Mouse (Mus musculus) embryonic facial prominence, embryonic 10.5 days (tissue): ENCODE results near the gene Parvb. TPM values are rescaled to one million over a fixed set of nuclear protein-coding genes. Genes with fewer than 3 reads are reported as not detected.

Experiments used
- DNase-seq: peaks from one replicate; pipeline ENCODE4 v3.0.0-alpha.2; 2017; ENCODE audit warnings: low spot score
- H3K27ac ChIP-seq: fragments of 300-500 bp; sonication (generic); replicated peaks from 2 replicates; pipeline ENCODE4 v1.5.1; 2016; ENCODE audit warnings: mild to moderate bottlenecking
- H3K27me3 ChIP-seq: fragments of 300-500 bp; sonication (generic); replicated peaks from 2 replicates; pipeline ENCODE4 v1.6.1; 2016; ENCODE audit warnings: low read depth, mild to moderate bottlenecking; ENCODE audit not compliant: poor library complexity, severe bottlenecking
- H3K36me3 ChIP-seq: fragments of 300-500 bp; sonication (generic); replicated peaks from 2 replicates; pipeline ENCODE4 v1.6.1; 2016; ENCODE audit warnings: mild to moderate bottlenecking, moderate library complexity
- H3K4me1 ChIP-seq: fragments of 300-500 bp; sonication (generic); 2 replicates; pipeline ENCODE4 v1.6.1; 2016
- H3K4me3 ChIP-seq: fragments of 300-500 bp; sonication (generic); 2 replicates; pipeline ENCODE4 v1.5.1; 2016; ENCODE audit warnings: mild to moderate bottlenecking, moderate library complexity
- H3K9me3 ChIP-seq: fragments of 300-500 bp; sonication (generic); 2 replicates; pipeline ENCODE4 v1.6.1; 2016; ENCODE audit warnings: mild to moderate bottlenecking
- WGBS: fragments of 180-500 bp; shearing (Covaris S2); methylation state at CpG from one replicate; pipeline ENCODE4 v1.1.7; 2016; 5-methylcytosine and 5-hydroxymethylcytosine counted together
- polyA plus RNA-seq: library from polyadenylated mRNA; unstranded; fragments of >200 nt; fragmentation: Nextera tagmentation; extraction: Ambion mirVana; gene quantifications from 2 replicates; pipeline ENCODE4 v1.2.1, GENCODE M21; 2016

Gene Parvb
- polyA plus RNA-seq, 1 experiment from 2014 or later: 7.1 TPM

- Histone ChIP-seq H3K9me3 (no peaks in the 10 kb centered on the region), H3K27ac (no peak overlapping the region), H3K36me3 (peaks cover 87% of the 10 kb centered on the region), H3K4me3 (no peak overlapping the region), H3K4me1 (peaks cover 44% of the 10 kb centered on the region), H3K27me3 (no peaks in the 10 kb centered on the region)
- no peak for DNase-seq
- 92% methylated on average over 13 of the region's 13 CpGs for whole genome bisulfite sequencing
Measured at GRCm38 (mm10) chr15:84210941-84211340, 20.9 kb upstream of the Parvb start.

- Histone ChIP-seq H3K4me3 (no peak overlapping the region), H3K36me3 (peaks cover 81% of the 10 kb centered on the region), H3K27ac (no peak overlapping the region), H3K4me1 (peaks cover 50% of the 10 kb centered on the region), H3K27me3 (no peaks in the 10 kb centered on the region), H3K9me3 (no peaks in the 10 kb centered on the region)
- no peak for DNase-seq
- WGBS: 78% methylated on average over 4 of the region's 4 CpGs
Measured at GRCm38 (mm10) chr15:84211564-84211963, 20.3 kb upstream of the Parvb start.

GRCm38 (mm10) chr15:84212031-84212755 is 19.6 kb upstream of the Parvb start:
- Histone ChIP-seq H3K4me1 (peaks cover 57% of the 10 kb centered on the region), H3K27ac (no peak overlapping the region), H3K36me3 (peaks cover 75% of the 10 kb centered on the region), H3K4me3 (no peak overlapping the region), H3K9me3 (no peaks in the 10 kb centered on the region), H3K27me3 (no peaks in the 10 kb centered on the region)
- 40% methylated on average over 6 of the region's 6 CpGs for WGBS
- peak; percentile 89 for DNase-seq

GRCm38 (mm10) chr15:84212756-84213105 is 19.1 kb upstream of the Parvb start:
- H3K27me3 ChIP-seq: no peaks in the 10 kb centered on the region
- H3K9me3 ChIP-seq: no peaks in the 10 kb centered on the region
- peak overlapping the region; percentile 52; the same call in 1 of the 2 replicates for H3K27ac ChIP-seq
- no peak for DNase-seq
- 84% methylated on average over 2 of the region's 2 CpGs for WGBS
- peaks cover 62% of the 10 kb centered on the region for H3K4me1 ChIP-seq
- H3K4me3 ChIP-seq: no peak overlapping the region
- peaks cover 69% of the 10 kb centered on the region for H3K36me3 ChIP-seq

GRCm38 (mm10) chr15:84213162-84213739 is 18.6 kb upstream of the Parvb start:
- H3K4me3 ChIP-seq: no peak overlapping the region
- WGBS: 89% methylated on average over 6 of the region's 6 CpGs
- H3K36me3 ChIP-seq: peaks cover 65% of the 10 kb centered on the region
- peaks cover 67% of the 10 kb centered on the region for H3K4me1 ChIP-seq
- H3K27me3 ChIP-seq: no peaks in the 10 kb centered on the region
- no peaks in the 10 kb centered on the region for H3K9me3 ChIP-seq
- no peak for DNase-seq
- H3K27ac ChIP-seq: peak overlapping the region; percentile 52; the same call in 1 of the 2 replicates

GRCm38 (mm10) chr15:84214476-84214875 is 17.4 kb upstream of the Parvb start:
- H3K27ac ChIP-seq: peak overlapping the region; percentile 65
- peaks cover 54% of the 10 kb centered on the region for H3K36me3 ChIP-seq
- DNase-seq: no peak
- WGBS: 74% methylated on average over 7 of the region's 7 CpGs
- no peak overlapping the region for H3K4me3 ChIP-seq
- H3K9me3 ChIP-seq: no peaks in the 10 kb centered on the region
- peaks cover 79% of the 10 kb centered on the region for H3K4me1 ChIP-seq
- no peaks in the 10 kb centered on the region for H3K27me3 ChIP-seq

GRCm38 (mm10) chr15:84215273-84215672 is 16.6 kb upstream of the Parvb start:
- H3K27ac ChIP-seq: peak overlapping the region; percentile 65; the same call in 1 of the 2 replicates
- peaks cover 85% of the 10 kb centered on the region for H3K4me1 ChIP-seq
- 73% methylated on average over 2 of the region's 2 CpGs for WGBS
- H3K36me3 ChIP-seq: peaks cover 46% of the 10 kb centered on the region
- no peak for DNase-seq
- no peaks in the 10 kb centered on the region for H3K27me3 ChIP-seq
- H3K4me3 ChIP-seq: no peak overlapping the region
- no peaks in the 10 kb centered on the region for H3K9me3 ChIP-seq

- Histone ChIP-seq H3K27me3 (no peaks in the 10 kb centered on the region), H3K36me3 (peaks cover 38% of the 10 kb centered on the region), H3K9me3 (no peaks in the 10 kb centered on the region), H3K27ac (peak overlapping the region; percentile 81), H3K4me3 (0 out of 2 replicates have a peak overlapping the region, but pooled peaks have one; percentile 16), H3K4me1 (peaks cover 88% of the 10 kb centered on the region)
- no peak for DNase-seq
Measured at GRCm38 (mm10) chr15:84216026-84216425, 15.8 kb upstream of the Parvb start.

GRCm38 (mm10) chr15:84216461-84217084 is 15.3 kb upstream of the Parvb start:
- 14% methylated on average over 7 of the region's 7 CpGs for WGBS
- Histone ChIP-seq H3K27me3 (no peaks in the 10 kb centered on the region), H3K36me3 (peaks cover 33% of the 10 kb centered on the region), H3K27ac (peak overlapping the region; percentile 81), H3K4me1 (peaks cover 88% of the 10 kb centered on the region), H3K9me3 (no peaks in the 10 kb centered on the region), H3K4me3 (0 out of 2 replicates have a peak overlapping the region, but pooled peaks have one; percentile 16)
- DNase-seq: peak; percentile 84

- Histone ChIP-seq H3K36me3 (peaks cover 22% of the 10 kb centered on the region), H3K27ac (peak overlapping the region; percentile 81)
- 40% methylated on average over 23 of the region's 23 CpGs for WGBS
Measured at GRCm38 (mm10) chr15:84217969-84218782, 13.7 kb upstream of the Parvb start.

GRCm38 (mm10) chr15:84218783-84219271 is 13.0 kb upstream of the Parvb start:
- 20% methylated on average over 9 of the region's 9 CpGs for WGBS
- Histone ChIP-seq H3K4me3 (no peak overlapping the region), H3K4me1 (peaks cover 81% of the 10 kb centered on the region), H3K36me3 (peaks cover 16% of the 10 kb centered on the region), H3K27ac (peak overlapping the region; percentile 81), H3K9me3 (no peaks in the 10 kb centered on the region), H3K27me3 (no peaks in the 10 kb centered on the region; the same call in 1 of the 2 replicates)
- peak; percentile 76 for DNase-seq

More at GRCm38 (mm10) chr15:84217969-84218782, 13.7 kb upstream of the Parvb start:
- Histone ChIP-seq H3K4me1 (peaks cover 81% of the 10 kb centered on the region), H3K4me3 (no peak overlapping the region), H3K9me3 (no peaks in the 10 kb centered on the region), H3K27me3 (no peaks in the 10 kb centered on the region)
- DNase-seq: no peak

GRCm38 (mm10) chr15:84221539-84221938 is 10.3 kb upstream of the Parvb start:
- H3K27ac ChIP-seq: no peak overlapping the region
- no peaks in the 10 kb centered on the region for H3K36me3 ChIP-seq
- peaks cover 70% of the 10 kb centered on the region for H3K4me1 ChIP-seq
- H3K4me3 ChIP-seq: no peak overlapping the region
- DNase-seq: no peak
- WGBS: 89% methylated on average over 5 of the region's 5 CpGs
- H3K27me3 ChIP-seq: peaks cover 8% of the 10 kb centered on the region; the same call in 1 of the 2 replicates
- no peaks in the 10 kb centered on the region for H3K9me3 ChIP-seq
